In genomic region chr16:4548953-4549688, GRCm38 (mm10) we compare ENCODE assay signal across 14 mouse cellular contexts. TPM values are rescaled to one million over a fixed set of nuclear protein-coding genes. Genes with fewer than 3 reads are reported as not detected.
DNase-seq lines count a peak whose midpoint lies in the region; ATAC-seq lines count a peak whose summit lies in the region.
"Had no signal": no experiment of that assay in that cellular context is flagged by ENCODE, and none has a peak within 500 bp of the region (broad histone marks: within the 10 kb centered on the region; RNA-seq: fewer than 3 reads in every experiment).

No protein-coding gene starts in this region.

- intact Hi-C loops in left cerebral cortex, postnatal 25 days (cut with DNase I): no loop called here

- 91% methylated on average over 18 of the region's 18 CpGs for WGBS in heart, embryonic 10.5 days
- WGBS in heart, embryonic 12.5 days: 90% methylated on average over 18 of the region's 18 CpGs
- WGBS in intestine, embryonic 14.5 days: 81% methylated on average over 18 of the region's 18 CpGs

- no peaks in the 10 kb centered on the region for H3K27me3 ChIP-seq in heart, embryonic 10.5 days (ENCODE audit: insufficient read depth, poor library complexity, severe bottlenecking)
- H3K27me3 ChIP-seq in heart, embryonic 12.5 days (replicated peaks): no peaks in the 10 kb centered on the region
- H3K27me3 ChIP-seq in intestine, embryonic 14.5 days (replicated peaks; ENCODE audit: control insufficient read depth, insufficient read depth, low read length): no peaks in the 10 kb centered on the region
- H3K27me3 ChIP-seq: hindbrain, embryonic 12.5 days; limb, embryonic 15.5 days; megakaryocyte, embryonic 14.5 days had no signal

- H3K36me3 ChIP-seq in heart, embryonic 10.5 days: peaks cover 62% of the 10 kb centered on the region
- H3K36me3 ChIP-seq in heart, embryonic 12.5 days: peaks cover 52% of the 10 kb centered on the region
- peaks cover 69% of the 10 kb centered on the region for H3K36me3 ChIP-seq in intestine, embryonic 14.5 days (ENCODE audit: control insufficient read depth, insufficient read depth, low read length)

- H3K4me2 ChIP-seq in heart, embryonic 12.5 days: no peak overlapping the region
- H3K4me2 ChIP-seq in intestine, embryonic 14.5 days (ENCODE audit: low read length): no peak overlapping the region
- H3K4me2 ChIP-seq: heart, embryonic 11.5 days; hindbrain, embryonic 12.5 days; limb, embryonic 15.5 days had no signal

- DNase-seq in heart, embryonic 10.5 days (ENCODE audit: low spot score): peak; percentile 57
- peak; percentile 46 for DNase-seq in thymus, postnatal 4 days
- no peak for DNase-seq in thymus, postnatal 14 days
- peak; percentile 61 for DNase-seq in intestine, embryonic 14.5 days (ENCODE audit: low spot score)
- DNase-seq in left cerebral cortex, postnatal 25 days (ENCODE audit: low spot score in 2 of 2): no peak
- DNase-seq: kidney, postnatal 14 days had no signal

- ATAC-seq in heart, embryonic 12.5 days (ENCODE audit: insufficient number of reproducible peaks, low FRiP score): no peak
- peak; percentile 66 for ATAC-seq in intestine, embryonic 14.5 days (replicated peaks; ENCODE audit: low FRiP score, low TSS enrichment, low read depth)
- ATAC-seq in megakaryocyte, adult 5-6 weeks (ENCODE audit: poor library complexity, severe bottlenecking): no peak
- no peak for ATAC-seq in cerebellum, adult (ENCODE audit: insufficient number of reproducible peaks, low FRiP score, low TSS enrichment)

- no peaks in the 10 kb centered on the region for H3K9me3 ChIP-seq in heart, embryonic 10.5 days
- no peaks in the 10 kb centered on the region for H3K9me3 ChIP-seq in heart, embryonic 12.5 days (replicated peaks)
- no peaks in the 10 kb centered on the region for H3K9me3 ChIP-seq in intestine, embryonic 14.5 days (ENCODE audit: control insufficient read depth, low read length)
- H3K9me3 ChIP-seq: hindbrain, embryonic 12.5 days; limb, embryonic 15.5 days; megakaryocyte, embryonic 14.5 days had no signal

- H3K4me3 ChIP-seq in heart, embryonic 10.5 days: no peak overlapping the region
- no peak overlapping the region for H3K4me3 ChIP-seq in heart, embryonic 12.5 days
- H3K4me3 ChIP-seq in intestine, embryonic 14.5 days (ENCODE audit: low read depth, low read length): no peak overlapping the region
- H3K4me3 ChIP-seq: erythroblast, embryonic 14.5 days; hindbrain, embryonic 12.5 days; limb, embryonic 15.5 days; megakaryocyte, embryonic 14.5 days had no signal

- H3K4me1 ChIP-seq in heart, embryonic 10.5 days: peaks cover 37% of the 10 kb centered on the region
- H3K4me1 ChIP-seq in heart, embryonic 12.5 days (replicated peaks): peaks cover 27% of the 10 kb centered on the region
- peaks cover 28% of the 10 kb centered on the region for H3K4me1 ChIP-seq in intestine, embryonic 14.5 days (replicated peaks; ENCODE audit: control insufficient read depth, insufficient read depth, low read length)

- H3K9ac ChIP-seq in heart, embryonic 12.5 days: no peak overlapping the region
- no peak overlapping the region for H3K9ac ChIP-seq in intestine, embryonic 14.5 days (ENCODE audit: low read length)
- H3K9ac ChIP-seq: hindbrain, embryonic 12.5 days; limb, embryonic 15.5 days had no signal

- H3K27ac ChIP-seq in heart, embryonic 10.5 days: no peak overlapping the region
- no peak overlapping the region for H3K27ac ChIP-seq in heart, embryonic 12.5 days (ENCODE audit: poor library complexity, severe bottlenecking)
- no peak overlapping the region; the same call in 1 of the 2 replicates for H3K27ac ChIP-seq in intestine, embryonic 14.5 days (ENCODE audit: low read depth)
- H3K27ac ChIP-seq: hindbrain, embryonic 12.5 days; limb, embryonic 15.5 days had no signal

RNA-seq across cellular contexts. Expression of gene Srl, which starts 7.5 kb away (rescaled TPM):
- polyA plus RNA-seq in heart, embryonic 10.5 days (2016; fragmentation: Nextera tagmentation; extraction: Ambion mirVana): 87.3 and 201 TPM in 2 replicates
- polyA plus RNA-seq in heart, embryonic 12.5 days (2016; fragmentation: Nextera tagmentation; extraction: Ambion mirVana): 228 and 230 TPM in 2 replicates
- 13.1 and 15.3 TPM in 2 replicates for polyA plus RNA-seq in intestine, embryonic 14.5 days (2014; fragmentation: Nextera tagmentation; extraction: Ambion mirVana)
- 2.9 and 3.1 TPM in 2 replicates for total RNA-seq in megakaryocyte, adult 5-6 weeks (2015)
- 1.8 and 10.9 TPM in 2 replicates for total RNA-seq in megakaryocyte, adult 5-6 weeks (2017)
- 1 to 10 TPM; 9.1 to 9.5 TPM for total RNA-seq in left cerebral cortex, postnatal 25 days (2021)
- polyA plus RNA-seq: erythroblast, embryonic 14.5 days had no signal

RNA-seq across cellular contexts. Expression of gene Tfap4, which starts 10.5 kb away (rescaled TPM):
- 9.5 and 17.5 TPM in 2 replicates for polyA plus RNA-seq in heart, embryonic 10.5 days (2016; fragmentation: Nextera tagmentation; extraction: Ambion mirVana)
- 8.1 and 8.4 TPM in 2 replicates for polyA plus RNA-seq in heart, embryonic 12.5 days (2016; fragmentation: Nextera tagmentation; extraction: Ambion mirVana)
- polyA plus RNA-seq in intestine, embryonic 14.5 days (2014; fragmentation: Nextera tagmentation; extraction: Ambion mirVana): 27.6 and 30.0 TPM in 2 replicates
- 10.1 and 11.1 TPM in 2 replicates for total RNA-seq in megakaryocyte, adult 5-6 weeks (2015)
- total RNA-seq in megakaryocyte, adult 5-6 weeks (2017): 12.6 and 12.8 TPM in 2 replicates
- total RNA-seq in left cerebral cortex, postnatal 25 days (2021): 1 to 10 TPM; 2.9 to 3.5 TPM

RNA-seq across cellular contexts. Expression of gene Glis2, which starts 45.4 kb away (rescaled TPM):
- polyA plus RNA-seq in heart, embryonic 10.5 days (2016; fragmentation: Nextera tagmentation; extraction: Ambion mirVana): 13.9 and 20.7 TPM in 2 replicates
- 24.9 and 25.5 TPM in 2 replicates for polyA plus RNA-seq in heart, embryonic 12.5 days (2016; fragmentation: Nextera tagmentation; extraction: Ambion mirVana)
- polyA plus RNA-seq in intestine, embryonic 14.5 days (2014; fragmentation: Nextera tagmentation; extraction: Ambion mirVana): 29.0 and 31.0 TPM in 2 replicates
- 0.80 TPM in 2 replicates for total RNA-seq in megakaryocyte, adult 5-6 weeks (2015)
- total RNA-seq in megakaryocyte, adult 5-6 weeks (2017): 0.28 and 0.51 TPM in 2 replicates
- total RNA-seq in left cerebral cortex, postnatal 25 days (2021): 10 to 100 TPM; 11.7 to 12.4 TPM

Comparison
In these comparisons a context has a peak if more than half of its experiments do, and no peak if none do; other contexts are left out.
1. DNase-seq: peak in heart, embryonic 10.5 days (single experiment), thymus, postnatal 4 days (single experiment) and intestine, embryonic 14.5 days (single experiment); none in thymus, postnatal 14 days (single experiment) and left cerebral cortex, postnatal 25 days (0 of 2).